10 mouse cellular contexts compared by ENCODE assay signal in genomic region chr8:111740301-111740711, GRCm38 (mm10). TPM values are rescaled to one million over a fixed set of nuclear protein-coding genes. Genes with fewer than 3 reads are reported as not detected.
DNase-seq lines count a peak whose midpoint lies in the region; TF ChIP-seq lines count a peak whose summit lies in the region.
"Had no signal": no experiment of that assay in that cellular context is flagged by ENCODE, and none has a peak within 500 bp of the region (broad histone marks: within the 10 kb centered on the region; RNA-seq: fewer than 3 reads in every experiment).

No protein-coding gene starts in this region.

- 32% methylated on average over 7 of the region's 7 CpGs for WGBS in heart, adult 2 months
- 71% methylated on average over 7 of the region's 7 CpGs for WGBS in hindbrain, embryonic 10.5 days

- TF ChIP-seq EP300 in heart, adult 2 months (IDR thresholded peaks at IDR 0.05; ENCODE audit: insufficient read depth, low read depth, low read length) = no peak

- H3K36me3 ChIP-seq in heart, adult 2 months (ENCODE audit: control insufficient read depth, insufficient read depth, low read length) = no peaks in the 10 kb centered on the region; the same call in 1 of the 2 replicates
- peaks cover 26% of the 10 kb centered on the region; the same call in 1 of the 2 replicates for H3K36me3 ChIP-seq in hindbrain, embryonic 10.5 days

- H3K79me2 ChIP-seq in heart, adult 2 months (replicated peaks; ENCODE audit: control insufficient read depth, insufficient read depth, low read length) = peaks cover 3% of the 10 kb centered on the region

- no peaks in the 10 kb centered on the region for H3K9me3 ChIP-seq in hindbrain, embryonic 10.5 days

- intact Hi-C loops in heart, adult 2 months (cut with DNase I) = no loop called here

- peak; percentile 43 to 63 for DNase-seq in heart, adult 2 months
- DNase-seq in heart, adult 8-10 months (ENCODE audit: low spot score) = no peak
- DNase-seq in cerebellum, postnatal 25 days = peak; percentile 41 to 46
- no peak for DNase-seq in hindbrain, embryonic 10.5 days (ENCODE audit: low spot score)
- peak; percentile 75 to 83 for DNase-seq in kidney, postnatal 36 days
- no peak for DNase-seq in thymus, postnatal 0 days (ENCODE audit: low spot score)
- DNase-seq in c-Kit-positive CD71-positive TER-119-positive erythroid progenitor cells, embryonic 14.5 days (ENCODE audit: low spot score) = no peak
- DNase-seq in spleen, adult 18-20 months = no peak

- H3K27me3 ChIP-seq in heart, adult 2 months (ENCODE audit: control insufficient read depth, insufficient read depth, low read length) = no peaks in the 10 kb centered on the region
- peaks cover 8% of the 10 kb centered on the region for H3K27me3 ChIP-seq in hindbrain, embryonic 10.5 days (ENCODE audit: insufficient read depth, poor library complexity, severe bottlenecking)

- H3K9ac ChIP-seq in heart, adult 2 months (ENCODE audit: low read depth, low read length) = peak overlapping the region; percentile 2; the same call in 1 of the 2 replicates

- no peak for TF ChIP-seq POLR2A in heart, adult 2 months (IDR thresholded peaks at IDR 0.05; ENCODE audit: insufficient read depth, low read depth, low read length)

- H3K4me3 ChIP-seq in heart, adult 2 months = no peak overlapping the region
- peak overlapping the region; percentile 94; the same call in 1 of the 2 replicates for H3K4me3 ChIP-seq in hindbrain, embryonic 10.5 days

- TF ChIP-seq CTCF in heart, adult 2 months (IDR thresholded peaks at IDR 0.05) = no peak

- peak overlapping the region; percentile 96 for H3K27ac ChIP-seq in heart, adult 2 months
- peak overlapping the region; percentile 75 for H3K27ac ChIP-seq in hindbrain, embryonic 10.5 days

- H3K4me1 ChIP-seq in heart, adult 2 months (ENCODE audit: control insufficient read depth, insufficient read depth, low read length) = peaks cover 49% of the 10 kb centered on the region
- H3K4me1 ChIP-seq in hindbrain, embryonic 10.5 days (replicated peaks) = peaks cover 98% of the 10 kb centered on the region

RNA-seq across cellular contexts. Expression of gene Bcar1, which starts 3.3 kb away (rescaled TPM):
- total RNA-seq in heart, adult 2 months (2021) = 10 to 100 TPM; 19.1 to 21.1 TPM
- 31.3 TPM in 2 replicates for polyA plus RNA-seq in heart, adult 2 months (2012; rRNA removed)
- 10 to 100 TPM; 18.5 to 21.8 (median 19.5) TPM for total RNA-seq in heart, adult 8-10 months (2022)
- polyA plus RNA-seq in hindbrain, embryonic 10.5 days (2016; fragmentation: Nextera tagmentation; extraction: Ambion mirVana) = 61.6 and 63.9 TPM in 2 replicates
- polyA plus RNA-seq in thymus, postnatal 0 days (2015; fragmentation: Nextera tagmentation; extraction: Ambion mirVana) = 4.1 TPM in 2 replicates

RNA-seq across cellular contexts. Expression of gene Ctrb1, which starts 49.5 kb away (rescaled TPM):
- total RNA-seq in heart, adult 2 months (2021) = not detected
- polyA plus RNA-seq in heart, adult 2 months (2012; rRNA removed) = 0.68 and 0.82 TPM in 2 replicates
- not detected for total RNA-seq in heart, adult 8-10 months (2022)
- polyA plus RNA-seq in hindbrain, embryonic 10.5 days (2016; fragmentation: Nextera tagmentation; extraction: Ambion mirVana) = not detected in 2 replicates
- 1.1 TPM in 2 replicates for polyA plus RNA-seq in thymus, postnatal 0 days (2015; fragmentation: Nextera tagmentation; extraction: Ambion mirVana)
- total RNA-seq: neutrophil, adult 5-6 weeks had no signal
- polyA plus RNA-seq: limb, embryonic 11.5 days had no signal

Comparison
In these comparisons a context has a peak if more than half of its experiments do, and no peak if none do; other contexts are left out.
1. DNase-seq: peak in heart, adult 2 months (2 of 2), cerebellum, postnatal 25 days (2 of 2) and kidney, postnatal 36 days (2 of 2); none in heart, adult 8-10 months (single experiment), hindbrain, embryonic 10.5 days (single experiment), thymus, postnatal 0 days (single experiment), c-Kit-positive CD71-positive TER-119-positive erythroid progenitor cells, embryonic 14.5 days (single experiment) and spleen, adult 18-20 months (0 of 2).